ENCODE assay signal across 9 mouse cellular contexts in the genomic region with DNA sequence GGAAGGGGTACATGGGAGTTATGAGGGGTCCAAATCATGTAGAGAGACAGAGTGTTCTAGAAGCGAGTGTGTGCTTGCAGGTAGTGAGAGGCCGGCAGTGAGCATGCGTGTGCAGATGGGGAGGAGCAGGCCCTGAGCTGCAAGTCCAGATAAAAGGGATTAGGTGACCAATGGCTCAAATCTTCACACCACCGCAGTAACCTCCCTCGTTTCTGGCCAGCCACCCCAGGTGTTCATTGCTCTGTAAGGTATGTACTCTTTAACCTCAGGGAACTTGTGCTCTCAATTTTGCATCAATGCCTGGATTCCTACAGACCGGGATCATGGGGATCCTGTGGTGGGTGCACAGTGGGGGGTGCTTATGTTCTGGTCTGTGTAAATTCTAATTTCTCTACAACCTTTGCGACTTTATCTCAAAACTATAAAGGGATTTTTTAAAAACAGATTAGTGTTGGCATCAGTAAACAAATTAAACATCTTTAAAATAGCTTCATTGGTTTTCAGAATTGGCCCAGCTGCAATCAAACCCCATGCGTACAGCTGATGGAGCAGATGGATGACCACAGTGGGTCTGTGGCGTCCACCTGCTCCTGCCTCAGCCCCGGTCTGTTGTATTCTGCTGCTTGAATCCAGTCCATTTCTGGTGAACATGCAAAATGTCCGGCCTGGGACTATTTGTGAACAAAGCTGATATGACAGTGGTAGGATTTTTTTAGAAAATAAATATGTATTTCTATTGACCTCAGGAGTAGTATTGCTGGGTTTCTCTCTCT. TPM values are rescaled to one million over a fixed set of nuclear protein-coding genes. Genes with fewer than 3 reads are reported as not detected.
DNase-seq lines count a peak whose midpoint lies in the region; ATAC-seq and TF ChIP-seq lines count a peak whose summit lies in the region.
"Had no signal": no experiment of that assay in that cellular context is flagged by ENCODE, and none has a peak within 500 bp of the region (broad histone marks: within the 10 kb centered on the region; RNA-seq: fewer than 3 reads in every experiment).

A gene (plus strand): TSS at position 163 of the 773 bp plus-strand sequence.

- H3K36me3 ChIP-seq in limb, embryonic 10.5 days, result no peaks in the 10 kb centered on the region
- H3K36me3 ChIP-seq: liver, embryonic 15.5 days had no signal

- no peak within 1 kb of the TSS for H3K4me3 ChIP-seq in left cerebral cortex, adult 2 months
- H3K4me3 ChIP-seq in limb, embryonic 10.5 days, result no peak within 1 kb of the TSS
- H3K4me3 ChIP-seq: liver, embryonic 15.5 days had no signal

- no peak for DNase-seq in left cerebral cortex, adult 2 months (ENCODE audit: extremely low spot score in 1 of 2, low spot score in 2 of 2)
- DNase-seq in left cerebral cortex, adult 11 months (ENCODE audit: low spot score), result no peak
- peak; percentile 89 to 91 for DNase-seq in cerebellum, postnatal 25 days
- DNase-seq in heart, postnatal 10 days, result no peak
- no peak for DNase-seq in limb, embryonic 10.5 days (ENCODE audit: low spot score)
- DNase-seq in urinary bladder, postnatal 25 days (ENCODE audit: low spot score), result no peak

- ATAC-seq in activated CD4-positive, CD25-positive, alpha-beta regulatory T cell, adult 4 months, result no peak
- ATAC-seq in erythroid progenitor cell, adult 5-6 weeks (replicated peaks; ENCODE audit: low FRiP score, poor library complexity, severe bottlenecking), result no peak

- H3K9me3 ChIP-seq in limb, embryonic 10.5 days (replicated peaks), result no peaks in the 10 kb centered on the region
- H3K9me3 ChIP-seq: liver, embryonic 15.5 days had no signal

- intact Hi-C loops in left cerebral cortex, adult 2 months (cut with DNase I), result no loop called here
- intact Hi-C loops in heart, postnatal 10 days (cut with DNase I), result no loop called here

- no peak within 1 kb of the TSS for H3K27ac ChIP-seq in left cerebral cortex, adult 2 months
- no peak within 1 kb of the TSS for H3K27ac ChIP-seq in limb, embryonic 10.5 days
- H3K27ac ChIP-seq: liver, embryonic 15.5 days had no signal

- no peaks in the 10 kb centered on the region for H3K27me3 ChIP-seq in limb, embryonic 10.5 days (ENCODE audit: low read depth, poor library complexity, severe bottlenecking)
- H3K27me3 ChIP-seq: liver, embryonic 15.5 days had no signal

- TF ChIP-seq CTCF in left cerebral cortex, adult 2 months (IDR thresholded peaks at IDR 0.05), result no peak

- WGBS in limb, embryonic 10.5 days, result 85% methylated on average over 11 of the region's 11 CpGs

- H3K4me1 ChIP-seq in limb, embryonic 10.5 days, result 0 out of 2 replicates have a peak, but pooled peaks cover 2% of the 10 kb centered on the region
- H3K4me1 ChIP-seq: liver, embryonic 15.5 days had no signal

RNA-seq across cellular contexts. Expression of the gene that starts here (rescaled TPM):
- total RNA-seq in left cerebral cortex, adult 2 months (2021), result 100 to 1,000 TPM; 143 to 163 TPM
- total RNA-seq in heart, postnatal 10 days (2021), result 10 to 100 TPM; 32.8 to 33.3 TPM
- polyA plus RNA-seq in limb, embryonic 10.5 days (2016; fragmentation: Nextera tagmentation; extraction: Ambion mirVana), result 14.3 and 17.8 TPM in 2 replicates
- polyA plus RNA-seq in activated CD4-positive, CD25-positive, alpha-beta regulatory T cell, adult 4 months (2017; shearing (Covaris generic)), result 10 to 100 TPM in 1 of 2 experiments, 1 to 10 TPM in 1; 7.4 to 10.3 TPM
- not detected in 2 replicates for total RNA-seq in erythroid progenitor cell, adult 5-6 weeks (2015; ENCODE audit: low replicate concordance)
- 1.5 TPM in 1 of 2 replicates, not detected in the other for total RNA-seq in erythroid progenitor cell, adult 5-6 weeks (2017; ENCODE audit: low replicate concordance)

Comparison
In these comparisons a context has a peak if more than half of its experiments do, and no peak if none do; other contexts are left out.
1. RNA of the gene that starts here (total RNA-seq): 143 to 163 TPM in left cerebral cortex, adult 2 months and 32.8 to 33.3 TPM in heart, postnatal 10 days; 1.5 TPM in erythroid progenitor cell, adult 5-6 weeks; every median in the first group is over 10 times any median in the second.
2. RNA of the gene that starts here (total RNA-seq): 143 to 163 TPM in left cerebral cortex, adult 2 months; 32.8 to 33.3 TPM in heart, postnatal 10 days; every median in the first group is over 4 times any median in the second.
3. DNase-seq: peak in cerebellum, postnatal 25 days (2 of 2); none in left cerebral cortex, adult 2 months (0 of 2), left cerebral cortex, adult 11 months (single experiment), heart, postnatal 10 days (0 of 2), limb, embryonic 10.5 days (single experiment) and urinary bladder, postnatal 25 days (single experiment).